Mouse (Mus musculus): ENCODE results near the gene Prkcg. TPM values are rescaled to one million over a fixed set of nuclear protein-coding genes. Genes with fewer than 3 reads are reported as not detected.

The Prkcg gene
- total RNA-seq (2014; rRNA removed; ENCODE audit: low replicate concordance) (1.8 and 4.2 TPM in 2 replicates), polyA plus RNA-seq (2015; fragmentation: Nextera tagmentation; extraction: Ambion mirVana) (0.30 and 0.40 TPM in 2 replicates)

DNA sequence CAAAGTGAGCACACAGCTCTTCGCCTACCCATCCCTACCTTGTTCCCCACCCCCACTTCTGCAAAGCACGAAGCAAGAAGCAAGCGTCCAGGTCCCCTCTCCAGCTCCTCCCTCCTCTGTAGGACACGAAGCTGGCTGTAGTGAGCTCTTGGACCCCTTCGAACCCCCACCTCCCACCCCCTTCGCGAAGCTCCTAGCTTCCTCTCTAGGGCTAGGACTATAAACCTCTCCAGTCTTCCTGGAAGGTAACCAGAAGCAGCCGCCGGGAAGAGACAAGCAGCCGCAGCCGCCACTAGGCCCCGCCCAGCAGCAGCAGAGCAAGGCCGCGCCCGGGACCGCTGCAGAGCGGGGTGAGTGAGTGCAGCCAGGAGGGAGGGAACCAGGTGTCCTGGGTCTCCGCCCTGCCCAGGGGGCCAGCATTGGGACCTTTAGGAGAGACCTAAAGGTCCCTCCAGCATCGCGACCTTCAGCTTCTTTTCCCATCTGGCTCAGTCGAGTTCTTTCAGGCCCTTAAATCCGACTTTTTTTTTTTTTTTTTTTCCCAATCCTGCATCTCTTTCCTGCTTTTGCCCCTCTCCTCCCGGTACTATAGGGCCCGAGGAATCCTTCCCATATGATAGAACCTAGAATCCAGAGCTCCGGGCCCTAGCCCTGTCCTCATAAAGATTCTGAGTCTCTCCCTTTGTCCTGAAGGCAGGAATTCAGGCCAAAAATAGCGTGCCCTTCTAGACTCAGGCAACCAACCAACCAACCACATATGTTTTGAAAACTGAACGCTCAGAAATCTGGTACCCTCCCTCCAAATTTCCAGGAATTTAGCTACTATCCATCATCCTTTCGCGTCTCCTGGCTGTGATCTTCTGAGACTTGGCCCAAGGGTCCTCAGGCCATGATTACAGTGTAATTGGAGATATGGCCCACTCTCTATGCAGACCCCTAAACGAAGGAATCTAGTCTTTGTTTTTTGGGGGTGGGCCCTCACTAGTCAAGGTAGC is at the start of gene Prkcg, which contains the start of gene Myadm:
TSS of gene Prkcg (plus strand) at position 204 of the 995 bp plus-strand sequence.
TSS of gene Myadm (plus strand) at position 105 of the 995 bp plus-strand sequence.
- Histone ChIP-seq H3K36me3 (replicated peaks; ENCODE audit: control insufficient read depth, insufficient read depth, low read length) (peaks cover 8% of the 10 kb centered on the region), H3K9me3 (replicated peaks; ENCODE audit: control insufficient read depth, low read length) (no peaks in the 10 kb centered on the region), H3K9ac (replicated peaks; ENCODE audit: low read depth, low read length) (peak within 1 kb of the TSS; percentile 72), H3K4me1 (ENCODE audit: control insufficient read depth, insufficient read depth) (peaks cover 10% of the 10 kb centered on the region), H3K4me3 (ENCODE audit: low read depth, low read length) (peak within 1 kb of the TSS; percentile 64), H3K4me2 (ENCODE audit: low read depth, low read length) (peak within 1 kb of the TSS; percentile 68), H3K27ac (ENCODE audit: low read depth) (peak within 1 kb of the TSS; percentile 93), H3K27me3 (ENCODE audit: control insufficient read depth, insufficient read depth, low read length) (no peaks in the 10 kb centered on the region)
- TF ChIP-seq EP300 (IDR thresholded peaks at IDR 0.05; ENCODE audit: low read depth), result no peak
- TF ChIP-seq CTCF (IDR thresholded peaks at IDR 0.05; ENCODE audit: low read depth), result no peak
- DNase-seq (ENCODE audit: low spot score), result peak; percentile 83
- ATAC-seq (ENCODE audit: insufficient read depth, low read depth), result peak; percentile 21
- 1% methylated on average over 29 of the region's 30 CpGs for WGBS

DNA sequence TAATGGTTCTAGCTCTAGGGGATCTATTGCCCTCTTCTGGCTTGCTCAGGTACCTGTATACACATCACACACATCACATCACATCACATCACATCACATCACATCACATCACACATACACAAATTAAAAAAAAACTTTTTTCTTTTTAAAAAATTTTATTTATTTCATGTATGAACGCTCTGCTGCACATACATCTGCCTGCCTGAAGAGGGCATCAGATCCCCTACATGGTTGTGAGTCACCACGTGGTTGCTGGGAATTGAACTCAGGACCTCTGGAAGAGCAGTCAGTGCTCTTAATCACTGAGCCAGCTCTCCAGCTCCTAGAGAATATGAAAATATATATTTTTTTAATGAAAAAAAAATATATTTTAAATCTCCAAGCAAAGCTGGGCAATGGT is 49.8 kb upstream of the Prkcg start:
- no peak for DNase-seq (ENCODE audit: low spot score)
- TF ChIP-seq CTCF (IDR thresholded peaks at IDR 0.05; ENCODE audit: low read depth) (no peak), EP300 (IDR thresholded peaks at IDR 0.05; ENCODE audit: low read depth) (no peak)
- WGBS, result 76% methylated on average over 2 of the region's 2 CpGs
- Histone ChIP-seq H3K9ac (replicated peaks; ENCODE audit: low read depth, low read length) (no peak overlapping the region), H3K4me3 (ENCODE audit: low read depth, low read length) (no peak overlapping the region), H3K36me3 (replicated peaks; ENCODE audit: control insufficient read depth, insufficient read depth, low read length) (no peaks in the 10 kb centered on the region), H3K27me3 (ENCODE audit: control insufficient read depth, insufficient read depth, low read length) (no peaks in the 10 kb centered on the region), H3K4me2 (ENCODE audit: low read depth, low read length) (no peak overlapping the region), H3K9me3 (replicated peaks; ENCODE audit: control insufficient read depth, low read length) (no peaks in the 10 kb centered on the region), H3K4me1 (ENCODE audit: control insufficient read depth, insufficient read depth) (no peaks in the 10 kb centered on the region), H3K27ac (ENCODE audit: low read depth) (no peak overlapping the region)
- no peak for ATAC-seq (ENCODE audit: insufficient read depth, low read depth)

DNA sequence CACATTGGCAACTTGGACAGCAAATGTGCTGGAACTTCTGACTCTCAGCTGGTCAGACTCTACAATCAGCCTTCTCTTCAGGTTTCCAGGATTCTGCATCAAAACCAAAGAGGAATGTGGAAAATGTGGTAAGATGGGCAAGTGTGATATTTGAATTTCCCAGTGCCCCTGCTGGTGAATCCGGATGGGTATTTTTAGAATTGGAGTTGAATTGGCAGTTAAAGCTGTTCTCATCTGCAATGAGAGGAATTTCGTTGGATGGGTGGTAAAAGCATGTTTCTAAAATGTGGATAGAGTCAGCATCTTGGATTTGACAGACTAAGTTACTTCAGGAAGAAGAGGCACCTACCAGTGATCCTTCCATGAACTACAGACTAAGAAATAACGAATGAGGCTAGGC is 28.3 kb upstream of the Prkcg start:
- H3K4me3 ChIP-seq (ENCODE audit: low read depth, low read length), result no peak overlapping the region
- TF ChIP-seq CTCF (IDR thresholded peaks at IDR 0.05; ENCODE audit: low read depth) (no peak), EP300 (IDR thresholded peaks at IDR 0.05; ENCODE audit: low read depth) (no peak)
- H3K4me1 ChIP-seq (ENCODE audit: control insufficient read depth, insufficient read depth), result no peaks in the 10 kb centered on the region; the same call in 1 of the 2 replicates
- 44% methylated on average over 3 of the region's 3 CpGs for WGBS
- H3K4me2 ChIP-seq (ENCODE audit: low read depth, low read length), result no peak overlapping the region
- H3K9me3 ChIP-seq (replicated peaks; ENCODE audit: control insufficient read depth, low read length), result no peaks in the 10 kb centered on the region
- H3K27me3 ChIP-seq (ENCODE audit: control insufficient read depth, insufficient read depth, low read length), result no peaks in the 10 kb centered on the region
- no peak overlapping the region for H3K9ac ChIP-seq (replicated peaks; ENCODE audit: low read depth, low read length)
- ATAC-seq (ENCODE audit: insufficient read depth, low read depth) (no peak), DNase-seq (ENCODE audit: low spot score) (no peak)
- H3K36me3 ChIP-seq (replicated peaks; ENCODE audit: control insufficient read depth, insufficient read depth, low read length), result no peaks in the 10 kb centered on the region
- H3K27ac ChIP-seq (ENCODE audit: low read depth), result no peak overlapping the region

DNA sequence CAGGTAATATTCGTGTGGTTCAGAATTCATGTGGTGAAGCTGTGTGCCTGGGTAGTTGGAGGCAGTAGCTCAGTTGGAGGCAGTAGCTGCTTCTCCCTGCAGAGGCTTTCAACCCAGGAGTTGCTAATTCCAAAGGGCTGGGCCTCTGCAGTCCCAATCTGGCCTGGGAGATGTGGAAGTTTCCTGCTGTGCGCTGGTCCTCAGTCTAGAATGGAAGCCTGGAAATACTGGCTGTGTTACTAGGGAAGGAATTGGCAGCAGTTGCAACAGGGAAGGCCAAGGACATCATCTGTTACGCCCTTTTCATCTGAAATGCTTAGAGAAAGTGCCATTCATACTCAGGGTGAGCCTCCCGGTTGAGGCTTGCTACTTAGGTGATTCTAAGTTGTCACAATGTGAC is 27.5 kb upstream of the Prkcg start:
- H3K9ac ChIP-seq (replicated peaks; ENCODE audit: low read depth, low read length), result no peak overlapping the region
- TF ChIP-seq EP300 (IDR thresholded peaks at IDR 0.05; ENCODE audit: low read depth), result no peak
- no peak for TF ChIP-seq CTCF (IDR thresholded peaks at IDR 0.05; ENCODE audit: low read depth)
- H3K4me2 ChIP-seq (ENCODE audit: low read depth, low read length), result no peak overlapping the region
- H3K27me3 ChIP-seq (ENCODE audit: control insufficient read depth, insufficient read depth, low read length), result no peaks in the 10 kb centered on the region
- WGBS, result 60% methylated on average over 4 of the region's 4 CpGs
- H3K9me3 ChIP-seq (replicated peaks; ENCODE audit: control insufficient read depth, low read length), result no peaks in the 10 kb centered on the region
- ATAC-seq (ENCODE audit: insufficient read depth, low read depth) (no peak), DNase-seq (ENCODE audit: low spot score) (no peak)
- H3K4me3 ChIP-seq (ENCODE audit: low read depth, low read length), result no peak overlapping the region
- H3K36me3 ChIP-seq (replicated peaks; ENCODE audit: control insufficient read depth, insufficient read depth, low read length), result no peaks in the 10 kb centered on the region
- H3K4me1 ChIP-seq (ENCODE audit: control insufficient read depth, insufficient read depth), result no peaks in the 10 kb centered on the region; the same call in 1 of the 2 replicates
- H3K27ac ChIP-seq (ENCODE audit: low read depth), result no peak overlapping the region

DNA sequence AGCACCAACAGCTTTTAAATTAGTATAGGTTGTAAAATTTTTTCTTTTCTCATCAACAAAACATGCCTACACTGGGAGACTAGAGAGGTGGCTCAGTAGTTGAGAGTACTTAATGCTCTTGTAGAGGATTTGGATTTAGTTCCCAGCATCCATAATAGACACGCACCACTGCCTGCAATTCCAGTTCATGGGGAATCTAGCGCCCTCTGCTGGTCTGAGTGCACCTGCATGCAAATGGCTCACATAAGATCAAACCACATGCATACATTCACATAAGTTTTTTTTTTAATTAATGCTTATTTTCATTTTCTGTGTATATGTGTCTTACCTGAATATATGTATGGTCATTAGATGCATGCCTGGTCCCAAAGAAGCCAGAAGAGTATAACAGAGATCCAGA is 26.2 kb upstream of the Prkcg start:
- DNase-seq (ENCODE audit: low spot score), result no peak
- TF ChIP-seq EP300 (IDR thresholded peaks at IDR 0.05; ENCODE audit: low read depth) (no peak), CTCF (IDR thresholded peaks at IDR 0.05; ENCODE audit: low read depth) (peak; percentile 44)
- no peaks in the 10 kb centered on the region for H3K36me3 ChIP-seq (replicated peaks; ENCODE audit: control insufficient read depth, insufficient read depth, low read length)

More for the DNA sequence above, 26.2 kb upstream of the Prkcg start:
- no peak overlapping the region for H3K4me3 ChIP-seq (ENCODE audit: low read depth, low read length)
- H3K4me2 ChIP-seq (ENCODE audit: low read depth, low read length), result no peak overlapping the region
- H3K9me3 ChIP-seq (replicated peaks; ENCODE audit: control insufficient read depth, low read length), result no peaks in the 10 kb centered on the region
- WGBS, result 31% methylated on average over 2 of the region's 2 CpGs
- H3K9ac ChIP-seq (replicated peaks; ENCODE audit: low read depth, low read length), result no peak overlapping the region
- no peaks in the 10 kb centered on the region for H3K27me3 ChIP-seq (ENCODE audit: control insufficient read depth, insufficient read depth, low read length)
- H3K27ac ChIP-seq (ENCODE audit: low read depth), result no peak overlapping the region
- H3K4me1 ChIP-seq (ENCODE audit: control insufficient read depth, insufficient read depth), result no peaks in the 10 kb centered on the region; the same call in 1 of the 2 replicates
- ATAC-seq (ENCODE audit: insufficient read depth, low read depth), result no peak

All from heart, postnatal 0 days (tissue).